Mouse (Mus musculus): ENCODE measurements at regions not wholly inside any gene's neighbourhood (a gene's known extent, or its start where the extent isn't known, plus 50 kb on each side); places are given as distances from the start of the nearest gene placed in this dataset.

GRCm38 (mm10) chr11:7912036-7912435 is 698.3 kb upstream of the Igfbp3 start:
- Histone ChIP-seq H3K9ac (ENCODE audit: low read depth, low read length) (no peak overlapping the region), H3K36me3 (ENCODE audit: control insufficient read depth, insufficient read depth, low read length) (no peaks in the 10 kb centered on the region), H3K27me3 (replicated peaks; ENCODE audit: control insufficient read depth, insufficient read depth, low read length) (no peaks in the 10 kb centered on the region), H3K4me3 (ENCODE audit: low read length) (no peak overlapping the region), H3K27ac (ENCODE audit: low read length) (no peak overlapping the region), H3K9me3 (ENCODE audit: control insufficient read depth, low read length) (no peaks in the 10 kb centered on the region), H3K4me2 (ENCODE audit: low read depth, low read length) (no peak overlapping the region), H3K4me1 (ENCODE audit: control insufficient read depth, insufficient read depth, low read length) (no peaks in the 10 kb centered on the region)
- ATAC-seq: no peak
- 68% methylated on average over 3 of the region's 3 CpGs for WGBS

DNA sequence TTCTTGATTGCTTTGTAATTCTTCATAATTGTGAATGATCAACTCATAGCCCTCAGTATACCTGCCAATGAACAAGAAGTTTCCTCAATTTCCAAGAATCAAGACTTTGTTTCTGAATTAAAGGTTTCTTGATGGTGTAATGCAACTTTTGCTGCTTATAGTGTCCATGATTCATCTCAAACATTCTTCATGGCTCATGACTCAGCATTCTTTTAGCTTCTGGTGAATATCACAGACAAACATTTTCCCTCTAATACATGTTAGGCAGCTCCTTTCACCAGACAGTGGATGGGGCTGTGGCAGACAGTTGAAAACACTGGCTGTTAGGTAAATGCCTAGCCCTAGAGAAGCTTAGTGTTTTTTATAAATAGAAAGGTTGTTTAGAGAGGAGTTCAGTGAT is 686.5 kb upstream of the Igfbp3 start:
- no peak for ATAC-seq

DNA sequence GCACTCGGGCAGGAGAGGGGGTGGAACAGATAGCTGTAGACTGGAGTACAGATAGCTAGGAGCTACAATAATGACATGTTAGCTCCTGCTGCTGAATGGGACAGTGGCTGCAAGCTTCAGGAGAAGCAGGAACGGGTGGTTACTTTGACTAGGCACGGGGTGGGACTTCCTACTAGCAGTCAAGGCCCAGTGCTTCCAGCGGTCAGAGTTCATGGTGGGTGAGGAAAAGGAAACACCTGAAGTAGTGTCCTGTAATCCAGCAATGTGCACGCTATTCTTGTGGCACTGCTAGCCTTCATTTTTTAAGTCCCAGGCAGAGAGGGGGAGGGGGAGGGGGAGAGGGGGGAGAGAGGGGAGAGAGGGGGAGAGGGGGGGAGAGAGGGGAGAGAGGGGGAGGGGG is 684.5 kb upstream of the Igfbp3 start:
- Histone ChIP-seq H3K9ac (ENCODE audit: low read depth, low read length) (no peak overlapping the region), H3K9me3 (ENCODE audit: control insufficient read depth, low read length) (no peaks in the 10 kb centered on the region), H3K4me1 (ENCODE audit: control insufficient read depth, insufficient read depth, low read length) (no peaks in the 10 kb centered on the region), H3K4me3 (ENCODE audit: low read length) (no peak overlapping the region), H3K27ac (ENCODE audit: low read length) (no peak overlapping the region), H3K27me3 (replicated peaks; ENCODE audit: control insufficient read depth, insufficient read depth, low read length) (no peaks in the 10 kb centered on the region), H3K4me2 (ENCODE audit: low read depth, low read length) (no peak overlapping the region), H3K36me3 (ENCODE audit: control insufficient read depth, insufficient read depth, low read length) (no peaks in the 10 kb centered on the region)
- no peak for ATAC-seq
- 59% methylated on average over 5 of the region's 5 CpGs for WGBS

More for the DNA sequence above, 686.5 kb upstream of the Igfbp3 start:
- no peaks in the 10 kb centered on the region for H3K27me3 ChIP-seq (replicated peaks; ENCODE audit: control insufficient read depth, insufficient read depth, low read length)
- no peak overlapping the region for H3K4me2 ChIP-seq (ENCODE audit: low read depth, low read length)
- H3K27ac ChIP-seq (ENCODE audit: low read length): no peak overlapping the region
- H3K9ac ChIP-seq (ENCODE audit: low read depth, low read length): no peak overlapping the region
- H3K4me3 ChIP-seq (ENCODE audit: low read length): no peak overlapping the region
- H3K36me3 ChIP-seq (ENCODE audit: control insufficient read depth, insufficient read depth, low read length): no peaks in the 10 kb centered on the region
- no peaks in the 10 kb centered on the region for H3K4me1 ChIP-seq (ENCODE audit: control insufficient read depth, insufficient read depth, low read length)
- H3K9me3 ChIP-seq (ENCODE audit: control insufficient read depth, low read length): no peaks in the 10 kb centered on the region

DNA sequence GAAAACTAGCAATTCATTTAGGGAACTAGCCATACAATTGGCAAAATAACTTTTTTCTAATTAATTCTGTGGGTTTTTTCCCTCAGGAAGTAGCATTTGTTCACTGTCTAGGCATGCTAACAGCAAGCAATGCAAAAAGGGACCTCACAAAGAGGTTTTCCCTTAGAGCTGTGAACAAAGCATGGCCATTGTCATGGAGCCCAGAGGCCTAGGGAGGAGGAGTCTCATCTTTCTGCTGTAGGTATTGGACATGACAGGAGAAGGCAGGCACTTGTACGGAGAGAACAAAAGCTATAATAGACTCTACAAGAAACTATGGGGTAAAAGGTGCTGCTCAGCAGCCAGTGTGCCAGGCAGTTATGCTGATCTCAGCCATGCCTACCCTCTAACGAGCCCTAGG is 666.8 kb upstream of the Igfbp3 start:
- Histone ChIP-seq H3K4me3 (ENCODE audit: low read length) (no peak overlapping the region), H3K27ac (ENCODE audit: low read length) (no peak overlapping the region), H3K9me3 (ENCODE audit: control insufficient read depth, low read length) (no peaks in the 10 kb centered on the region), H3K4me2 (ENCODE audit: low read depth, low read length) (no peak overlapping the region), H3K9ac (ENCODE audit: low read depth, low read length) (no peak overlapping the region), H3K27me3 (replicated peaks; ENCODE audit: control insufficient read depth, insufficient read depth, low read length) (no peaks in the 10 kb centered on the region), H3K36me3 (ENCODE audit: control insufficient read depth, insufficient read depth, low read length) (no peaks in the 10 kb centered on the region), H3K4me1 (ENCODE audit: control insufficient read depth, insufficient read depth, low read length) (no peaks in the 10 kb centered on the region)
- 64% methylated on average over 2 of the region's 2 CpGs for WGBS
- no peak for ATAC-seq

DNA sequence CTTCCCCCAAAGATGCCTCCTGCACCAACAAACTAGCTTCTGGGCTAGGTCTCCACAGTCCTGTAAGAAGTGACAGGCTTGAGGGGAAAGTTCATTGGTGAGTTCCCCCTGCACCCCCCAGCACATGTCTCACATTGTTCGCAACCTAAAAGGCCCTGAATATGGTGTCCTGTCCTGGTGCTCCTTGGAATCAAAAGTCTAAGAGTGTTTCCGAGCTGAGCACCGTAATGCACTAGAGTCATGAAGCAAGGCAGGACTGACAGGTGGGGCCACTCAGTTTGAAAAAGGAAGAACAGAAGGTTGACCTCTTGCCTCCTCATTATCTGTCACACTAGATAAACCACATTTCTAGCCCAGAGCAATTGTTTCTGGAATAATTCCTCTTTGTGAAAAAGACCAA is 650.4 kb upstream of the Igfbp3 start:
- 63% methylated on average over 3 of the region's 3 CpGs for WGBS
- no peak for ATAC-seq

GRCm38 (mm10) chr11:7863711-7864110 is 650.0 kb upstream of the Igfbp3 start:
- Histone ChIP-seq H3K9ac (ENCODE audit: low read depth, low read length) (no peak overlapping the region), H3K4me3 (ENCODE audit: low read length) (no peak overlapping the region), H3K9me3 (ENCODE audit: control insufficient read depth, low read length) (no peaks in the 10 kb centered on the region), H3K4me2 (ENCODE audit: low read depth, low read length) (no peak overlapping the region), H3K27ac (ENCODE audit: low read length) (no peak overlapping the region), H3K36me3 (ENCODE audit: control insufficient read depth, insufficient read depth, low read length) (no peaks in the 10 kb centered on the region), H3K4me1 (ENCODE audit: control insufficient read depth, insufficient read depth, low read length) (0 out of 2 replicates have a peak, but pooled peaks cover 4% of the 10 kb centered on the region), H3K27me3 (replicated peaks; ENCODE audit: control insufficient read depth, insufficient read depth, low read length) (no peaks in the 10 kb centered on the region)
- WGBS: 60% methylated on average over 5 of the region's 5 CpGs
- ATAC-seq: no peak

More for the DNA sequence above, 650.4 kb upstream of the Igfbp3 start:
- H3K4me3 ChIP-seq (ENCODE audit: low read length): no peak overlapping the region
- H3K36me3 ChIP-seq (ENCODE audit: control insufficient read depth, insufficient read depth, low read length): no peaks in the 10 kb centered on the region
- H3K27me3 ChIP-seq (replicated peaks; ENCODE audit: control insufficient read depth, insufficient read depth, low read length): no peaks in the 10 kb centered on the region
- H3K27ac ChIP-seq (ENCODE audit: low read length): no peak overlapping the region
- no peak overlapping the region for H3K4me2 ChIP-seq (ENCODE audit: low read depth, low read length)
- H3K9ac ChIP-seq (ENCODE audit: low read depth, low read length): no peak overlapping the region
- no peaks in the 10 kb centered on the region for H3K9me3 ChIP-seq (ENCODE audit: control insufficient read depth, low read length)
- 0 out of 2 replicates have a peak, but pooled peaks cover 4% of the 10 kb centered on the region for H3K4me1 ChIP-seq (ENCODE audit: control insufficient read depth, insufficient read depth, low read length)

GRCm38 (mm10) chr11:7862547-7862946 is 648.8 kb upstream of the Igfbp3 start:
- H3K9me3 ChIP-seq (ENCODE audit: control insufficient read depth, low read length): no peaks in the 10 kb centered on the region
- no peak overlapping the region for H3K27ac ChIP-seq (ENCODE audit: low read length)
- H3K9ac ChIP-seq (ENCODE audit: low read depth, low read length): no peak overlapping the region
- no peak for ATAC-seq
- H3K36me3 ChIP-seq (ENCODE audit: control insufficient read depth, insufficient read depth, low read length): no peaks in the 10 kb centered on the region
- H3K4me1 ChIP-seq (ENCODE audit: control insufficient read depth, insufficient read depth, low read length): 0 out of 2 replicates have a peak, but pooled peaks cover 4% of the 10 kb centered on the region
- no peak overlapping the region for H3K4me2 ChIP-seq (ENCODE audit: low read depth, low read length)
- H3K4me3 ChIP-seq (ENCODE audit: low read length): no peak overlapping the region
- no peaks in the 10 kb centered on the region for H3K27me3 ChIP-seq (replicated peaks; ENCODE audit: control insufficient read depth, insufficient read depth, low read length)

DNA sequence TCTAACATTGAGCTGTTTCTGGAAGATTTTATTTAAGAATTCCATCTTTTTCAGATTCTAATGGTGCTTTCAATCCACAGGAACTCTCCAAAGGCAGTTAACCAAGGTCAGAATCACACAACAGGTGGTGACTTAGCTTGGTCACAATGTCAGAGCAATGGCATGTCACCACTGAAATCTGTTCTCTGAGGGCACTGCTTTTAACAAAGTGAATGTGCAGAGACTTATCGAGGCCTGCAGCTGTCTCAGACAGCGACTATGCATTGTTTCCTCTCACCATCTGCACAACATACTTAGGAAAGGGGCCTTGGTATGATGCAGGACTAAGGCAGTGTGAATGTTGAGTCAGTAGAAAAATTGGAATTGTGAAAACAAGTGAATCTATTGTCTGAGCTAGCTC is 638.9 kb upstream of the Igfbp3 start:
- Histone ChIP-seq H3K9ac (ENCODE audit: low read depth, low read length) (no peak overlapping the region), H3K4me2 (ENCODE audit: low read depth, low read length) (no peak overlapping the region), H3K27ac (ENCODE audit: low read length) (no peak overlapping the region), H3K27me3 (replicated peaks; ENCODE audit: control insufficient read depth, insufficient read depth, low read length) (no peaks in the 10 kb centered on the region), H3K4me1 (ENCODE audit: control insufficient read depth, insufficient read depth, low read length) (no peaks in the 10 kb centered on the region), H3K9me3 (ENCODE audit: control insufficient read depth, low read length) (no peaks in the 10 kb centered on the region), H3K4me3 (ENCODE audit: low read length) (no peak overlapping the region), H3K36me3 (ENCODE audit: control insufficient read depth, insufficient read depth, low read length) (no peaks in the 10 kb centered on the region)
- 80% methylated on average over 2 of the region's 2 CpGs for WGBS
- ATAC-seq: no peak

- 59% methylated on average over 8 of the region's 8 CpGs for WGBS
- Histone ChIP-seq H3K4me2 (ENCODE audit: low read depth, low read length) (no peak overlapping the region), H3K36me3 (ENCODE audit: control insufficient read depth, insufficient read depth, low read length) (no peaks in the 10 kb centered on the region), H3K4me3 (ENCODE audit: low read length) (no peak overlapping the region), H3K27ac (ENCODE audit: low read length) (no peak overlapping the region), H3K27me3 (replicated peaks; ENCODE audit: control insufficient read depth, insufficient read depth, low read length) (no peaks in the 10 kb centered on the region), H3K4me1 (ENCODE audit: control insufficient read depth, insufficient read depth, low read length) (no peaks in the 10 kb centered on the region), H3K9ac (ENCODE audit: low read depth, low read length) (no peak overlapping the region), H3K9me3 (ENCODE audit: control insufficient read depth, low read length) (no peaks in the 10 kb centered on the region)
- no peak for ATAC-seq
Measured at GRCm38 (mm10) chr11:7838311-7839237, 624.9 kb upstream of the Igfbp3 start.

DNA sequence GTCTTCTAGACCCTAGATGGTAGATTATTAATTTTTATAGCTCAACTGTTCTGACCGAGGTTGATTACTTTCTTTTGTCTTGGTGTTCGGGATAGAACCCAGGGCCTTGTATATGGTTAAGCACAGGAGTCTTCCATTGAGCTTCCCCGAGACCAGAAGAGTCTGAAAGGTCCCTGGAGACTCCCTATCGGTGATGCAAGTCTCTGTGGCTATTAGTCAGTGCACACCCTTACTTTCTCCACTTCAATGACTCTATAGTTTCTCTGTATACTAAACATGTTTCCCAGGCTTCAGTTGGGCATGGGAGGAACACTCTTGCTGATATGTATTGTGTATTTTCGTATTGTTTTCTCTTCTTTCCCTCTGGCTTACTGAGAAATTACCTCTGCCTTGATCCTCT is 623.8 kb upstream of the Igfbp3 start:
- no peak for ATAC-seq
- Histone ChIP-seq H3K4me1 (ENCODE audit: control insufficient read depth, insufficient read depth, low read length) (no peaks in the 10 kb centered on the region), H3K27me3 (replicated peaks; ENCODE audit: control insufficient read depth, insufficient read depth, low read length) (no peaks in the 10 kb centered on the region), H3K9me3 (ENCODE audit: control insufficient read depth, low read length) (no peaks in the 10 kb centered on the region), H3K9ac (ENCODE audit: low read depth, low read length) (no peak overlapping the region), H3K36me3 (ENCODE audit: control insufficient read depth, insufficient read depth, low read length) (no peaks in the 10 kb centered on the region), H3K4me3 (ENCODE audit: low read length) (no peak overlapping the region), H3K4me2 (ENCODE audit: low read depth, low read length) (no peak overlapping the region), H3K27ac (ENCODE audit: low read length) (no peak overlapping the region)
- 85% methylated on average over 5 of the region's 5 CpGs for WGBS

Measured in intestine, embryonic 16.5 days (tissue).